Mouse (Mus musculus): Measurements from ENCODE around the gene Ptprh.

GRCm38 (mm10) chr7:4523205-4524130, 80.4 kb downstream of the Ptprh start:
- TF ChIP-seq CTCF (IDR thresholded peaks at IDR 0.05; ENCODE audit: borderline replicate concordance, insufficient read depth, low read length) (no peak), POLR2A (IDR thresholded peaks at IDR 0.05; ENCODE audit: low read depth, low read length) (no peak)
